Mouse (Mus musculus) cortical plate, adult 2 months (tissue): Measurements from ENCODE around the gene Atp5e.

Source experiments
- CTCF ChIP-seq: fragments of 200-500 bp; IDR thresholded peaks from 2 replicates; pipeline ENCODE4 v1.5.1; 2011; ENCODE audit warnings: mild to moderate bottlenecking, control low read depth, low read length; ENCODE audit not compliant: insufficient read depth; ENCODE audit errors: extremely low read depth
- POLR2A ChIP-seq: fragments of 200-500 bp; IDR thresholded peaks from 2 replicates; pipeline ENCODE4 v1.6.1; 2011; ENCODE audit warnings: mild to moderate bottlenecking, low read length, control low read depth; ENCODE audit not compliant: insufficient read depth; ENCODE audit errors: extremely low read depth

GRCm38 (mm10) chr2:174436076-174436701 lies 27.7 kb downstream of the Atp5e start:
- TF ChIP-seq CTCF (no peak), POLR2A (no peak)
